Mouse (Mus musculus) spleen, adult 2 months (tissue): ENCODE data around the gene Os9.

ENCODE experiments used
- CTCF ChIP-seq: fragments of 200-500 bp; IDR thresholded peaks from 2 replicates; pipeline ENCODE4 v1.5.1; 2011; ENCODE audit warnings: mild to moderate bottlenecking, inconsistent platforms; ENCODE audit not compliant: insufficient read depth, insufficient read length, insufficient replicate concordance; ENCODE audit errors: extremely low read depth
- POLR2A ChIP-seq: fragments of 200-500 bp; IDR thresholded peaks from 2 replicates; pipeline ENCODE4 v1.6.1; 2011; ENCODE audit warnings: low read depth, low read length, inconsistent platforms

GRCm38 (mm10) chr10:127098514-127098913, 22.4 kb downstream of the Os9 start:
- TF ChIP-seq CTCF = no peak
- no peak for TF ChIP-seq POLR2A
